Mouse (Mus musculus) kidney, embryonic 14.5 days (tissue): ENCODE data around the gene Gm49776. TPM values are rescaled to one million over a fixed set of nuclear protein-coding genes. Genes with fewer than 3 reads are reported as not detected.
"Not testable (repeated sequence)": the region's sequence is repeated elsewhere in the genome, so short reads cannot be mapped to it uniquely, and the experiment has no call there.

Experiments
- ATAC-seq: fragments of 200-750 bp; cut with Nextera tagmentation; 2 replicates; pipeline ENCODE4 v1.8.0; 2017; ENCODE audit warnings: moderate number of reproducible peaks, mild to moderate bottlenecking, moderate TSS enrichment, moderate library complexity; ENCODE audit not compliant: low FRiP score, low TSS enrichment
- H3K27ac ChIP-seq: fragments of 300-500 bp; sonication (generic); 2 replicates; pipeline ENCODE4 v1.5.1; 2014; ENCODE audit warnings: low read depth, mild to moderate bottlenecking, low read length, moderate library complexity, mixed read lengths
- H3K27me3 ChIP-seq: fragments of 300-500 bp; sonication (generic); 2 replicates; pipeline ENCODE4 v1.6.1; 2014; ENCODE audit warnings: mild to moderate bottlenecking, low read length; ENCODE audit not compliant: control insufficient read depth, insufficient read depth
- H3K36me3 ChIP-seq: fragments of 300-500 bp; sonication (generic); 2 replicates; pipeline ENCODE4 v1.6.1; 2014; ENCODE audit warnings: low read length, mixed read lengths; ENCODE audit not compliant: control insufficient read depth, insufficient read depth
- H3K4me1 ChIP-seq: fragments of 300-500 bp; sonication (generic); 2 replicates; pipeline ENCODE4 v1.6.1; 2014; ENCODE audit warnings: low read length, mixed read lengths; ENCODE audit not compliant: control insufficient read depth, insufficient read depth
- H3K4me2 ChIP-seq: fragments of 300-500 bp; sonication (generic); replicated peaks from 2 replicates; pipeline ENCODE4 v1.6.1; 2014; ENCODE audit warnings: low read depth, mild to moderate bottlenecking, low read length
- H3K4me3 ChIP-seq: fragments of 300-500 bp; sonication (generic); 2 replicates; pipeline ENCODE4 v1.5.1; 2014; ENCODE audit warnings: mild to moderate bottlenecking, low read length
- H3K9ac ChIP-seq: fragments of 300-500 bp; sonication (generic); 2 replicates; pipeline ENCODE4 v1.6.1; 2014; ENCODE audit warnings: low read depth, mild to moderate bottlenecking, low read length, moderate library complexity
- H3K9me3 ChIP-seq: fragments of 300-500 bp; sonication (generic); 2 replicates; pipeline ENCODE4 v1.6.1; 2016; ENCODE audit warnings: low read length; ENCODE audit not compliant: control insufficient read depth
- WGBS: fragments of 180-500 bp; shearing (Covaris S2); extraction: QIAGEN DNeasy Blood & Tissue Kit; methylation state at CpG from one replicate; pipeline ENCODE4 v1.1.7; 2014; 5-methylcytosine and 5-hydroxymethylcytosine counted together
- polyA plus RNA-seq: library from polyadenylated mRNA; unstranded; fragments of >200 nt; fragmentation: Nextera tagmentation; extraction: Ambion mirVana; gene quantifications from 2 replicates; pipeline ENCODE4 v1.2.1, GENCODE M21; 2014

The Gm49776 gene
- 1.2 and 1.9 TPM in 2 replicates for polyA plus RNA-seq

- Histone ChIP-seq H3K9ac (no peak within 1 kb of the TSS), H3K4me1 (no peaks in the 10 kb centered on the region), H3K27ac (no peak within 1 kb of the TSS), H3K9me3 (no peaks in the 10 kb centered on the region), H3K4me3 (no peak within 1 kb of the TSS), H3K36me3 (peaks cover 91% of the 10 kb centered on the region), H3K4me2 (no peak within 1 kb of the TSS), H3K27me3 (no peaks in the 10 kb centered on the region)
- WGBS: 92% methylated on average over 2 of the region's 2 CpGs
- ATAC-seq: no peak
These were observed at the start of gene Gm49776 for GRCm38 (mm10) chr16:18258221-18258620. Gene Gm49776 (minus strand): TSS chr16:18258321.

DNA sequence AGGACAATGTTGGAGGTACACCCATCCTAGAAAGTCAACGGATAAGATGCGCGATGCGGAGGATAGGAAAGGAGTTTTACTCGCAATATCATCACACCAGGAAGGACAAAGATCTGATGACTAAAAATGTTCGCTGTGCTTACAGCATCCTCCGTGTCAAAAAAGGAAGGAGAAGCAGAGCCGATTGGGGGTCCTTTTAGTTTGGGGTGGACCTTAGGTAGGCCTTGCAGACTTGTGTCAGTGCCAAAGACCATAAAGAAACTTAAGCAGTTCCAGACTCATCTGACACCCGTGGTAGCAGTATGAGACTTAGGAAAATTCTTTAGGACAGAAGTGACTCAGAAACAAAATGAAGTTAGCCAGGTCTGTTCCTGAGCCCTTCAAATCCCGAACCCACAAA lies 31.5 kb upstream of the Gm49776 start:
- not testable (repeated sequence) for H3K27me3 ChIP-seq, ATAC-seq, H3K9me3 ChIP-seq, H3K27ac ChIP-seq
- Histone ChIP-seq H3K4me2 (peak overlapping the region; percentile 70), H3K4me3 (peak overlapping the region; percentile 94), H3K4me1 (peaks cover 18% of the 10 kb centered on the region), H3K36me3 (peaks cover 21% of the 10 kb centered on the region), H3K9ac (peak overlapping the region; percentile 96)
- WGBS: 3% methylated on average over 9 of the region's 10 CpGs

DNA sequence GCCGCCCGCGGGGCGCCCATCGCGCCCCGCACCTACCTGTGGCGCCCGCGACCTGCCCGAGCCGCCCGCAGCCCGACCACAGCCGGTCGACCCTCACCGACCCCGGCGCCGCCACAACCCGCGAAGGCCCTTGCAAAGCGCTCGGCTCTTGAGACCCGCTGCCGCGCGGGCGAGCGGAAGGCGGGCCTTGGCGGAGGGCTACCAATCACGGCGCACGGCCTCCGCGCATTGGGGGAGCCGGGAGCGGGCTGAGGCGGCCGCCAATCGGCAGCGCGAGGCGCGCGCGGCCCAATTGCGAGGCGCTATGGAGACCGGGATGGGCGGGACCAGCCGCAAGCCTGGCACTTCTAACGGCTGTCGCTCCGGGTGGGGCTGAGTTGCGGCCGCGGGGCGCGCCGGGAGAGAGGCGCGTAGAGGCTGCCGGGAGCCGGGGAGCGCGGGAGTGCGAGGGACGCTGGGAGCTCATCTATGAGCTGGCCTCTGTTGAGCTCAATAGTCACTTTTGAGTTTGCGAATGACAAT lies 31.0 kb upstream of the Gm49776 start, which contains the start of gene Dgcr8:
Gene Dgcr8, minus strand, starts transcription at position 180 of the 522 bp plus-strand sequence.
- H3K4me3 ChIP-seq: peak within 1 kb of the TSS; percentile 94
- no peaks in the 10 kb centered on the region for H3K27me3 ChIP-seq
- no peaks in the 10 kb centered on the region for H3K9me3 ChIP-seq
- H3K27ac ChIP-seq: peak within 1 kb of the TSS; percentile 92
- ATAC-seq: peak; percentile 99
- H3K4me2 ChIP-seq: peak within 1 kb of the TSS; percentile 70
- peaks cover 18% of the 10 kb centered on the region for H3K4me1 ChIP-seq
- H3K36me3 ChIP-seq: peaks cover 26% of the 10 kb centered on the region
- 1% methylated on average over 68 of the region's 71 CpGs for WGBS
- H3K9ac ChIP-seq: peak within 1 kb of the TSS; percentile 96

DNA sequence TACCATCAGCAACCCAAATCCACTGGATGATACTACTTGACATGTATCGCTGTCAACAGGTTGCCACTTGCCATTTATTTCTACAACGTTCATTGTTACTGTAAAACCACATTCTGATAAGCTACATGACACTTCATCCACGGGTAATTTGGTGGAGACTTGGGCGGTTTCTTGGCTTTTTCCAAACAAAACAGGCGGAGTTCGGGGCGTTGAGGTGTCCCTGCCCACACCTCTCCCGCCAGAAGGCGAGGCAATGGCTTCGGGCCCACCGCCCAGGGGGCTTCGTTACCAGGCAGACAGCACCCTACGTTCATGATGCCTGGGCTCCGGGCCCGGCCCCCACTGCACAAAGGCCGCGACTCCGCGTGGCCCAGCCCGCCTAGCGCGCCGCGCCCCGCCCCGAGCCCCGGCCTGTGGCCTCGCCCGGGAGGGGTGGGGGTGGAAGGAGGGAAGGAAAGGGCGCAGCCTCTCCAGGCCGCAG lies 30.5 kb upstream of the Gm49776 start:
- Histone ChIP-seq H3K36me3 (peaks cover 31% of the 10 kb centered on the region), H3K4me1 (peaks cover 18% of the 10 kb centered on the region), H3K4me2 (peak overlapping the region; percentile 70), H3K4me3 (peak overlapping the region; percentile 94), H3K9me3 (no peaks in the 10 kb centered on the region), H3K9ac (peak overlapping the region; percentile 96), H3K27ac (peak overlapping the region; percentile 92), H3K27me3 (no peaks in the 10 kb centered on the region)
- WGBS: under 1% methylated on average over 31 of the region's 31 CpGs
- ATAC-seq: peak; percentile 89

- H3K4me3 ChIP-seq: peak overlapping the region; percentile 94
- H3K9ac ChIP-seq: peak overlapping the region; percentile 96
- peaks cover 35% of the 10 kb centered on the region for H3K36me3 ChIP-seq
- no peaks in the 10 kb centered on the region for H3K27me3 ChIP-seq
- peak overlapping the region; percentile 92; the same call in 1 of the 2 replicates for H3K27ac ChIP-seq
- peak overlapping the region; percentile 70 for H3K4me2 ChIP-seq
- ATAC-seq: no peak
- WGBS: 2% methylated on average over 4 of the region's 4 CpGs
- H3K9me3 ChIP-seq: no peaks in the 10 kb centered on the region
- peaks cover 18% of the 10 kb centered on the region for H3K4me1 ChIP-seq
These were observed 30.0 kb upstream of the Gm49776 start for GRCm38 (mm10) chr16:18288166-18288565.

- Histone ChIP-seq H3K27me3 (no peaks in the 10 kb centered on the region), H3K4me1 (no peaks in the 10 kb centered on the region), H3K9ac (no peak overlapping the region), H3K4me2 (no peak overlapping the region), H3K9me3 (no peaks in the 10 kb centered on the region), H3K4me3 (no peak overlapping the region), H3K27ac (no peak overlapping the region), H3K36me3 (peaks cover 93% of the 10 kb centered on the region)
- no peak for ATAC-seq
- WGBS: 87% methylated on average over 2 of the region's 2 CpGs
These were observed 17.0 kb upstream of the Gm49776 start for GRCm38 (mm10) chr16:18275166-18275565.

GRCm38 (mm10) chr16:18268182-18268581 lies 10.1 kb upstream of the Gm49776 start:
- H3K9me3 ChIP-seq: no peaks in the 10 kb centered on the region
- H3K27me3 ChIP-seq: no peaks in the 10 kb centered on the region
- H3K9ac ChIP-seq: no peak overlapping the region
- no peak overlapping the region for H3K27ac ChIP-seq
- ATAC-seq: no peak
- 91% methylated on average over 5 of the region's 5 CpGs for WGBS
- no peaks in the 10 kb centered on the region for H3K4me1 ChIP-seq
- no peak overlapping the region for H3K4me2 ChIP-seq
- H3K4me3 ChIP-seq: no peak overlapping the region
- H3K36me3 ChIP-seq: peaks cover 93% of the 10 kb centered on the region

DNA sequence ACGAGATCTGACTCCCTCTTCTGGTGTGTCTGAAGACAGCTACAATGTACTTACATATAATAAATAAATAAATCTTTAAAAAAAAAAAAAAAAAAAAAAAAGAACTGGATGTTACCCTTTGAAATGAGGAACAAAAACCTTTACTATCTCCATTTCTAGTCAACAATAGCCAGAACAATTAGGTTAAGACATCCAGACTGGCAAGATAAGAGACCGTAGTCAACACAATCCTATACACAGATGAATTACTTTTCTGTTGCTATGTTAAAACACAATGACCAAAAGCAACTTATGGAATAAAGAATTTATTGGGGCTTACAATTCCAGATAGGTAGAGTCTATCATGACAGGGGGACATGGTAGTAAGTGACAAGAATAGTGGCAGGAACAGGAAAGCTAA lies 6.9 kb upstream of the Gm49776 start:
- no peak for ATAC-seq
- WGBS: 87% methylated on average over 2 of the region's 2 CpGs
- Histone ChIP-seq H3K4me2 (no peak overlapping the region), H3K36me3 (peaks cover 89% of the 10 kb centered on the region), H3K27me3 (no peaks in the 10 kb centered on the region), H3K9ac (no peak overlapping the region), H3K4me3 (no peak overlapping the region), H3K4me1 (no peaks in the 10 kb centered on the region), H3K27ac (no peak overlapping the region), H3K9me3 (no peaks in the 10 kb centered on the region)

- Histone ChIP-seq H3K27me3 (no peaks in the 10 kb centered on the region), H3K9me3 (no peaks in the 10 kb centered on the region), H3K4me3 (no peak overlapping the region), H3K4me2 (no peak overlapping the region), H3K4me1 (peaks cover 16% of the 10 kb centered on the region), H3K27ac (no peak overlapping the region), H3K36me3 (peaks cover 78% of the 10 kb centered on the region), H3K9ac (no peak overlapping the region)
- WGBS: 100% methylated on average over 1 of the region's 1 CpGs
- ATAC-seq: no peak
These were observed 4.3 kb downstream of the Gm49776 start for GRCm38 (mm10) chr16:18253866-18254265.
